9 mouse cellular contexts compared by ENCODE assay signal in the genomic region with DNA sequence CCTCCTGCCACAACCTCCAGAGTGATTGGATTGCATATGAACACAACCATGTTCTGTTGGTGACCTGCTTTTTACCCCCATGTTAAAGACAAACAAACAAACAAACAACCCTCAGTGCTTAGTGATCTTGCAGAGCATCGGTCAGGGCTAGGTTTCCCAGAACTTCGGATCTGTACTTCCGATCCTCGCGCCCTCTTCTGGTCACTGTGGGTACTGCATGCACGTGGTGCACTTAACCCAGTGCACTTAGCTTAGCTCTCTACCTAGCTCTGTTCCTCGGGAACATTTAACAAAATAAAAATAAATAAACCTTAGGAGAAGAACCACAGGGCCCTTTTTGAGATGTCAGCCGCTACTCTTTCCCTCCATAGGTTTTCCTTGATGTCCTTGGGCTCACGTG. TPM values are rescaled to one million over a fixed set of nuclear protein-coding genes. Genes with fewer than 3 reads are reported as not detected.
DNase-seq lines count a peak whose midpoint lies in the region; ATAC-seq and TF ChIP-seq lines count a peak whose summit lies in the region.
"Had no signal": no experiment of that assay in that cellular context is flagged by ENCODE, and none has a peak within 500 bp of the region (broad histone marks: within the 10 kb centered on the region; RNA-seq: fewer than 3 reads in every experiment).

No protein-coding gene starts in this region.

- TF ChIP-seq CTCF in intestine, postnatal 0 days (IDR thresholded peaks at IDR 0.05; ENCODE audit: low read depth), result peak; percentile 84
- TF ChIP-seq CTCF in C2C12 (IDR thresholded peaks at IDR 0.05; ENCODE audit: control insufficient read depth, insufficient read depth, insufficient read length), result peak; percentile 62

- peaks cover 12% of the 10 kb centered on the region for H3K4me1 ChIP-seq in intestine, postnatal 0 days (replicated peaks; ENCODE audit: control insufficient read depth, insufficient read depth, low read length)
- H3K4me1 ChIP-seq in intestine, embryonic 16.5 days (ENCODE audit: control insufficient read depth, insufficient read depth, low read length), result peaks cover 23% of the 10 kb centered on the region

- no peak overlapping the region for H3ac ChIP-seq in C2C12 (ENCODE audit: control insufficient read depth, insufficient read length, low read depth)

- H3K9me3 ChIP-seq in intestine, postnatal 0 days (ENCODE audit: control insufficient read depth), result no peaks in the 10 kb centered on the region
- no peaks in the 10 kb centered on the region for H3K9me3 ChIP-seq in intestine, embryonic 16.5 days (ENCODE audit: control insufficient read depth, low read length)
- H3K9me3 ChIP-seq: embryonic facial prominence, embryonic 15.5 days had no signal

- H3K79me2 ChIP-seq in C2C12 (ENCODE audit: control insufficient read depth, insufficient read depth), result no peaks in the 10 kb centered on the region

- H3K79me3 ChIP-seq in C2C12 (ENCODE audit: low read depth), result no peaks in the 10 kb centered on the region

- 54% methylated on average over 9 of the region's 9 CpGs for WGBS in intestine, postnatal 0 days
- 45% methylated on average over 9 of the region's 9 CpGs for WGBS in intestine, embryonic 16.5 days

- H3K36me3 ChIP-seq in intestine, postnatal 0 days (ENCODE audit: control insufficient read depth, insufficient read depth), result no peaks in the 10 kb centered on the region
- no peaks in the 10 kb centered on the region for H3K36me3 ChIP-seq in intestine, embryonic 16.5 days (ENCODE audit: control insufficient read depth, insufficient read depth, low read length)
- H3K36me3 ChIP-seq in C2C12 (ENCODE audit: control insufficient read depth, insufficient read depth), result no peaks in the 10 kb centered on the region
- H3K36me3 ChIP-seq: embryonic facial prominence, embryonic 15.5 days had no signal

- no peak overlapping the region for H3K9ac ChIP-seq in intestine, postnatal 0 days (ENCODE audit: low read depth, low read length)
- no peak overlapping the region for H3K9ac ChIP-seq in intestine, embryonic 16.5 days (ENCODE audit: low read depth, low read length)
- H3K9ac ChIP-seq: embryonic facial prominence, embryonic 15.5 days had no signal

- H3K4me2 ChIP-seq in intestine, postnatal 0 days (replicated peaks; ENCODE audit: low read depth), result no peak overlapping the region
- H3K4me2 ChIP-seq in intestine, embryonic 16.5 days (ENCODE audit: low read depth, low read length), result no peak overlapping the region
- H3K4me2 ChIP-seq: embryonic facial prominence, embryonic 15.5 days had no signal

- DNase-seq in R1 (ENCODE audit: low read depth, low spot score), result peak; percentile 81
- DNase-seq in lung, adult 18-20 months, result peak; percentile 40 to 53
- DNase-seq in spleen, postnatal 14 days (ENCODE audit: low spot score in 2 of 2), result peak; percentile 40 to 71
- no peak for DNase-seq in urinary bladder, postnatal 36 days (ENCODE audit: low spot score in 2 of 2)

- no peak overlapping the region for H3K4me3 ChIP-seq in intestine, postnatal 0 days (ENCODE audit: low read depth, low read length)
- H3K4me3 ChIP-seq in intestine, embryonic 16.5 days (ENCODE audit: low read length), result no peak overlapping the region
- H3K4me3 ChIP-seq in C2C12 (ENCODE audit: insufficient read depth, poor library complexity, severe bottlenecking), result no peak overlapping the region
- H3K4me3 ChIP-seq: embryonic facial prominence, embryonic 15.5 days had no signal

- no peaks in the 10 kb centered on the region for H3K27me3 ChIP-seq in intestine, postnatal 0 days (replicated peaks; ENCODE audit: control insufficient read depth, insufficient read depth, low read length)
- no peaks in the 10 kb centered on the region for H3K27me3 ChIP-seq in intestine, embryonic 16.5 days (replicated peaks; ENCODE audit: control insufficient read depth, insufficient read depth, low read length)
- no peaks in the 10 kb centered on the region for H3K27me3 ChIP-seq in C2C12 (ENCODE audit: control insufficient read depth, insufficient read depth, insufficient read length)
- H3K27me3 ChIP-seq: embryonic facial prominence, embryonic 15.5 days had no signal

- ATAC-seq in intestine, postnatal 0 days, result no peak
- ATAC-seq in intestine, embryonic 16.5 days, result no peak
- ATAC-seq in erythroid progenitor cell, adult 5-6 weeks (replicated peaks; ENCODE audit: low FRiP score, poor library complexity, severe bottlenecking), result peak; percentile 55; the same call in 1 of the 2 replicates

- no peak overlapping the region for H3K27ac ChIP-seq in intestine, postnatal 0 days (ENCODE audit: low read depth, low read length)
- H3K27ac ChIP-seq in intestine, embryonic 16.5 days (ENCODE audit: low read length), result no peak overlapping the region
- H3K27ac ChIP-seq: embryonic facial prominence, embryonic 15.5 days had no signal

TF ChIP-seq in C2C12, 6 proteins besides CTCF, POLR2A, EP300 and RAD21:
- TF ChIP-seq MYOD1 (IDR thresholded peaks at IDR 0.05; ENCODE audit: control insufficient read depth, insufficient read length, low read depth) (no peak), MYOG (IDR thresholded peaks at IDR 0.05; ENCODE audit: control insufficient read depth, extremely low read depth, insufficient read length) (no peak), USF1 (IDR thresholded peaks at IDR 0.05; ENCODE audit: low read depth) (peak; percentile 30), MAX (IDR thresholded peaks at IDR 0.05) (peak; percentile 70)

RNA-seq across cellular contexts. Expression of a gene that starts 34.6 kb away (rescaled TPM):
- polyA plus RNA-seq in intestine, postnatal 0 days (2015; fragmentation: Nextera tagmentation; extraction: Ambion mirVana), result 40.0 and 40.4 TPM in 2 replicates
- 94.9 and 96.5 TPM in 2 replicates for polyA plus RNA-seq in intestine, embryonic 16.5 days (2015; fragmentation: Nextera tagmentation; extraction: Ambion mirVana)
- polyA plus RNA-seq in C2C12 (2012; fragmentation: generic; extraction: Trizol), result 1.1 TPM
- total RNA-seq in erythroid progenitor cell, adult 5-6 weeks (2015; ENCODE audit: low replicate concordance), result 16.3 and 27.4 TPM in 2 replicates
- 23.0 and 33.9 TPM in 2 replicates for total RNA-seq in erythroid progenitor cell, adult 5-6 weeks (2017; ENCODE audit: low replicate concordance)

RNA-seq across cellular contexts. Expression of a gene that starts 48.2 kb away (rescaled TPM):
- polyA plus RNA-seq in intestine, postnatal 0 days (2015; fragmentation: Nextera tagmentation; extraction: Ambion mirVana), result 0.76 and 0.82 TPM in 2 replicates
- polyA plus RNA-seq in intestine, embryonic 16.5 days (2015; fragmentation: Nextera tagmentation; extraction: Ambion mirVana), result 2.8 and 2.9 TPM in 2 replicates
- polyA plus RNA-seq in C2C12 (2012; fragmentation: generic; extraction: Trizol), result 0.01 TPM
- not detected in 2 replicates for total RNA-seq in erythroid progenitor cell, adult 5-6 weeks (2015; ENCODE audit: low replicate concordance)
- not detected in 2 replicates for total RNA-seq in erythroid progenitor cell, adult 5-6 weeks (2017; ENCODE audit: low replicate concordance)

Comparison
In these comparisons a context has a peak if more than half of its experiments do, and no peak if none do; other contexts are left out.
1. DNase-seq: peak in R1 (single experiment), lung, adult 18-20 months (2 of 2) and spleen, postnatal 14 days (2 of 2); none in urinary bladder, postnatal 36 days (0 of 2).
2. RNA of a gene that starts 34.6 kb away (polyA plus RNA-seq): 94.9 to 96.5 TPM in intestine, embryonic 16.5 days and 40.0 to 40.4 TPM in intestine, postnatal 0 days; 1.1 TPM in C2C12 (single experiment); every median in the first group is over 10 times any median in the second.